10 mouse cellular contexts compared by ENCODE assay signal in genomic region chr5:142362894-142363293, GRCm38 (mm10). TPM values are rescaled to one million over a fixed set of nuclear protein-coding genes. Genes with fewer than 3 reads are reported as not detected.
DNase-seq lines count a peak whose midpoint lies in the region; ATAC-seq lines count a peak whose summit lies in the region.
"Had no signal": no experiment of that assay in that cellular context is flagged by ENCODE, and none has a peak within 500 bp of the region (broad histone marks: within the 10 kb centered on the region; RNA-seq: fewer than 3 reads in every experiment).

No protein-coding gene starts in this region.

- no peaks in the 10 kb centered on the region for H3K36me3 ChIP-seq in kidney, embryonic 16.5 days (ENCODE audit: insufficient read depth, low read length)
- H3K36me3 ChIP-seq: heart, embryonic 13.5 days had no signal

- DNase-seq in adrenal gland, postnatal 10 days, result peak; percentile 78
- DNase-seq in adrenal gland, adult 8-10 months, result no peak
- DNase-seq in kidney, adult 18-20 months, result peak; percentile 50
- peak; percentile 40 for DNase-seq in cerebellum, adult 9-10 months
- peak; percentile 60 to 61 for DNase-seq in layer of hippocampus, adult 8-10 months (ENCODE audit: low spot score in 2 of 2)
- no peak for DNase-seq in thymus, postnatal 0 days (ENCODE audit: low spot score)
- no peak for DNase-seq in frontal cortex, adult 2 months (ENCODE audit: extremely low spot score in 1 of 2, low spot score in 1 of 2)

- H3K27ac ChIP-seq in kidney, embryonic 16.5 days (ENCODE audit: low read length), result no peak overlapping the region
- H3K27ac ChIP-seq: heart, embryonic 13.5 days had no signal

- no peak overlapping the region for H3K4me2 ChIP-seq in kidney, embryonic 16.5 days (replicated peaks; ENCODE audit: low read depth, low read length)
- H3K4me2 ChIP-seq: heart, embryonic 13.5 days; midbrain, embryonic 11.5 days had no signal

- no peaks in the 10 kb centered on the region for H3K9me3 ChIP-seq in kidney, embryonic 16.5 days (ENCODE audit: low read length)
- H3K9me3 ChIP-seq: heart, embryonic 13.5 days had no signal

- no peak overlapping the region for H3K4me3 ChIP-seq in kidney, embryonic 16.5 days (ENCODE audit: low read length)
- H3K4me3 ChIP-seq: heart, embryonic 13.5 days had no signal

- peaks cover 7% of the 10 kb centered on the region; the same call in 1 of the 2 replicates for H3K4me1 ChIP-seq in kidney, embryonic 16.5 days (ENCODE audit: insufficient read depth, low read length)

- WGBS in kidney, embryonic 16.5 days, result 77% methylated on average over 3 of the region's 3 CpGs

- no peaks in the 10 kb centered on the region for H3K27me3 ChIP-seq in kidney, embryonic 16.5 days (ENCODE audit: insufficient read depth, low read length)

- H3K9ac ChIP-seq in kidney, embryonic 16.5 days (replicated peaks; ENCODE audit: low read length), result no peak overlapping the region
- H3K9ac ChIP-seq: heart, embryonic 13.5 days had no signal

- no peak for ATAC-seq in kidney, embryonic 16.5 days (ENCODE audit: low FRiP score, low TSS enrichment)

RNA-seq across cellular contexts. Expression of gene Foxk1, which starts 38.4 kb away (rescaled TPM):
- 10 to 100 TPM; 22.9 to 23.6 TPM for total RNA-seq in adrenal gland, postnatal 10 days (2021)
- total RNA-seq in adrenal gland, adult 8-10 months (2022), result 10 to 100 TPM; 24.8 to 30.9 (median 28.3) TPM
- polyA plus RNA-seq in kidney, embryonic 16.5 days (2015; fragmentation: Nextera tagmentation; extraction: Ambion mirVana), result 3.6 and 4.4 TPM in 2 replicates
- 10 to 100 TPM; 45.5 to 49.7 (median 48.7) TPM for total RNA-seq in layer of hippocampus, adult 8-10 months (2022)
- polyA plus RNA-seq in thymus, postnatal 0 days (2015; fragmentation: Nextera tagmentation; extraction: Ambion mirVana), result 2.9 and 5.1 TPM in 2 replicates
- 19.1 and 19.2 TPM in 2 replicates for polyA plus RNA-seq in frontal cortex, adult 2 months (2012; rRNA removed)

Comparison
In these comparisons a context has a peak if more than half of its experiments do, and no peak if none do; other contexts are left out.
1. DNase-seq: peak in adrenal gland, postnatal 10 days (single experiment), kidney, adult 18-20 months (single experiment), cerebellum, adult 9-10 months (single experiment) and layer of hippocampus, adult 8-10 months (2 of 2); none in adrenal gland, adult 8-10 months (single experiment), thymus, postnatal 0 days (single experiment) and frontal cortex, adult 2 months (0 of 2).